Comparison of ENCODE assay signal across 21 mouse cellular contexts in genomic region chr9:53101103-53101502, GRCm38 (mm10).
A peak's percentile ranks its signal among the peaks of the same experiment; 100 is the strongest.
DNase-seq lines count a peak whose midpoint lies in the region; ATAC-seq and TF ChIP-seq lines count a peak whose summit lies in the region.
"Had no signal": no experiment of that assay in that cellular context is flagged by ENCODE, and none has a peak within 500 bp of the region (broad histone marks: within the 10 kb centered on the region; RNA-seq: fewer than 3 reads in every experiment).

No protein-coding gene starts in this region.

- H3K27ac ChIP-seq in forebrain, embryonic 14.5 days (ENCODE audit: low read depth, low read length): no peak overlapping the region
- no peak overlapping the region for H3K27ac ChIP-seq in forebrain, embryonic 15.5 days (replicated peaks)
- H3K27ac ChIP-seq in intestine, postnatal 0 days (ENCODE audit: low read depth, low read length): no peak overlapping the region
- H3K27ac ChIP-seq: heart, embryonic 13.5 days; hindbrain, embryonic 12.5 days; kidney, postnatal 0 days; liver, embryonic 14.5 days; midbrain, embryonic 10.5 days had no signal

- H3K36me3 ChIP-seq in forebrain, embryonic 14.5 days (ENCODE audit: control insufficient read depth, insufficient read depth, low read length): no peaks in the 10 kb centered on the region
- no peaks in the 10 kb centered on the region for H3K36me3 ChIP-seq in forebrain, embryonic 15.5 days
- no peaks in the 10 kb centered on the region for H3K36me3 ChIP-seq in intestine, postnatal 0 days (ENCODE audit: control insufficient read depth, insufficient read depth)
- H3K36me3 ChIP-seq: hindbrain, embryonic 12.5 days; midbrain, embryonic 10.5 days had no signal

- no peak overlapping the region for H3K4me2 ChIP-seq in forebrain, embryonic 14.5 days (ENCODE audit: low read length)
- H3K4me2 ChIP-seq in forebrain, embryonic 15.5 days (replicated peaks): no peak overlapping the region
- no peak overlapping the region for H3K4me2 ChIP-seq in intestine, postnatal 0 days (replicated peaks; ENCODE audit: low read depth)
- H3K4me2 ChIP-seq: heart, embryonic 13.5 days; hindbrain, embryonic 12.5 days; lung, embryonic 14.5 days had no signal

- 87% methylated on average over 1 of the region's 1 CpGs for WGBS in forebrain, embryonic 14.5 days
- 75% methylated on average over 1 of the region's 1 CpGs for WGBS in forebrain, embryonic 15.5 days
- 98% methylated on average over 1 of the region's 1 CpGs for WGBS in intestine, postnatal 0 days

- H3K9me3 ChIP-seq in forebrain, embryonic 14.5 days (replicated peaks; ENCODE audit: control insufficient read depth, low read length): no peaks in the 10 kb centered on the region
- no peaks in the 10 kb centered on the region for H3K9me3 ChIP-seq in forebrain, embryonic 15.5 days
- no peaks in the 10 kb centered on the region for H3K9me3 ChIP-seq in intestine, postnatal 0 days (ENCODE audit: control insufficient read depth)
- H3K9me3 ChIP-seq: heart, embryonic 13.5 days; hindbrain, embryonic 12.5 days; midbrain, embryonic 10.5 days had no signal

- no peak overlapping the region for H3K4me3 ChIP-seq in forebrain, embryonic 14.5 days (ENCODE audit: low read depth, low read length)
- H3K4me3 ChIP-seq in forebrain, embryonic 15.5 days: no peak overlapping the region
- no peak overlapping the region for H3K4me3 ChIP-seq in intestine, postnatal 0 days (ENCODE audit: low read depth, low read length)
- H3K4me3 ChIP-seq: heart, embryonic 13.5 days; hindbrain, embryonic 12.5 days; midbrain, embryonic 10.5 days had no signal

- H3K4me1 ChIP-seq in forebrain, embryonic 14.5 days (ENCODE audit: control insufficient read depth, insufficient read depth, low read length): no peaks in the 10 kb centered on the region
- no peaks in the 10 kb centered on the region for H3K4me1 ChIP-seq in forebrain, embryonic 15.5 days
- H3K4me1 ChIP-seq in intestine, postnatal 0 days (replicated peaks; ENCODE audit: control insufficient read depth, insufficient read depth, low read length): no peaks in the 10 kb centered on the region
- H3K4me1 ChIP-seq: heart, embryonic 13.5 days; hindbrain, embryonic 12.5 days; midbrain, embryonic 10.5 days had no signal

- no peaks in the 10 kb centered on the region for H3K27me3 ChIP-seq in forebrain, embryonic 14.5 days (replicated peaks; ENCODE audit: control insufficient read depth, insufficient read depth, low read length)
- H3K27me3 ChIP-seq in forebrain, embryonic 15.5 days: no peaks in the 10 kb centered on the region
- H3K27me3 ChIP-seq in intestine, postnatal 0 days (replicated peaks; ENCODE audit: control insufficient read depth, insufficient read depth, low read length): no peaks in the 10 kb centered on the region
- H3K27me3 ChIP-seq: heart, embryonic 13.5 days; hindbrain, embryonic 12.5 days had no signal

- peak; percentile 32 for DNase-seq in forebrain, embryonic 14.5 days (ENCODE audit: low spot score)
- peak; percentile 8 for DNase-seq in 3134 (ENCODE audit: extremely low read depth, insufficient read length, low spot score)
- DNase-seq in MEL-GATA-1-ER (ENCODE audit: extremely low read depth, low read depth): peak; percentile 34
- DNase-seq in cerebellum, postnatal 25 days: no peak
- DNase-seq: cerebellum, adult 18-20 months; gastrocnemius, postnatal 25 days; heart, adult 18-20 months; heart, postnatal 14 days; kidney, adult 2 months; layer of hippocampus, adult 9-11 months; lung, embryonic 14.5 days; thymus, adult 18-20 months had no signal

- no peak overlapping the region for H3K9ac ChIP-seq in forebrain, embryonic 14.5 days (ENCODE audit: low read length)
- no peak overlapping the region for H3K9ac ChIP-seq in forebrain, embryonic 15.5 days (replicated peaks)
- H3K9ac ChIP-seq in intestine, postnatal 0 days (ENCODE audit: low read depth, low read length): no peak overlapping the region
- H3K9ac ChIP-seq: heart, embryonic 13.5 days; hindbrain, embryonic 12.5 days; liver, embryonic 14.5 days; lung, embryonic 14.5 days had no signal

- ATAC-seq in forebrain, embryonic 14.5 days: no peak
- no peak for ATAC-seq in forebrain, embryonic 15.5 days (replicated peaks)
- ATAC-seq in hematopoietic stem cell, adult 5-6 weeks (replicated peaks in 1 of 2; ENCODE audit: insufficient read depth in 1 of 2, low FRiP score in 2 of 2, low TSS enrichment in 1 of 2, low read depth in 1 of 2, poor library complexity in 2 of 2, severe bottlenecking in 2 of 2): peak; percentile 49 to 64; a peak in 3 of 4 replicates
- ATAC-seq in intestine, postnatal 0 days: no peak
- ATAC-seq: inflammation-experienced regulatory T-cells, adult 6 months had no signal

- TF ChIP-seq CTCF in intestine, postnatal 0 days (IDR thresholded peaks at IDR 0.05; ENCODE audit: low read depth): no peak

Comparison
In these comparisons a context has a peak if more than half of its experiments do, and no peak if none do; other contexts are left out.
1. ATAC-seq: peak in hematopoietic stem cell, adult 5-6 weeks (2 of 2); none in forebrain, embryonic 14.5 days (single experiment), forebrain, embryonic 15.5 days (single experiment) and intestine, postnatal 0 days (single experiment).
2. DNase-seq: peak in forebrain, embryonic 14.5 days (single experiment), 3134 (single experiment) and MEL-GATA-1-ER (single experiment); none in cerebellum, postnatal 25 days (0 of 2).